Mouse (Mus musculus) kidney, adult 2 months (tissue): ENCODE results near the gene Hoxc5.

Experiments
- CTCF ChIP-seq: fragments of 200-500 bp; conservative IDR thresholded peaks from 2 replicates; pipeline ENCODE4 v1.5.1; 2011; ENCODE audit warnings: low read depth, mild to moderate bottlenecking, control low read depth, low read length, moderate library complexity, mixed read lengths; ENCODE audit not compliant: insufficient read depth, insufficient read length
- POLR2A ChIP-seq: fragments of 200-500 bp; IDR thresholded peaks from one replicate; pipeline ENCODE4 v1.6.1; 2011; ENCODE audit warnings: low read depth, low read length, control low read depth

- TF ChIP-seq POLR2A (no peak), CTCF (no peak)
Measured at GRCm38 (mm10) chr15:103037579-103037978, 70.3 kb downstream of the Hoxc5 start.
